Mouse (Mus musculus): ENCODE measurements at regions not wholly inside any gene's neighbourhood (a gene's known extent, or its start where the extent isn't known, plus 50 kb on each side); places are given as distances from the start of the nearest gene placed in this dataset.

DNA sequence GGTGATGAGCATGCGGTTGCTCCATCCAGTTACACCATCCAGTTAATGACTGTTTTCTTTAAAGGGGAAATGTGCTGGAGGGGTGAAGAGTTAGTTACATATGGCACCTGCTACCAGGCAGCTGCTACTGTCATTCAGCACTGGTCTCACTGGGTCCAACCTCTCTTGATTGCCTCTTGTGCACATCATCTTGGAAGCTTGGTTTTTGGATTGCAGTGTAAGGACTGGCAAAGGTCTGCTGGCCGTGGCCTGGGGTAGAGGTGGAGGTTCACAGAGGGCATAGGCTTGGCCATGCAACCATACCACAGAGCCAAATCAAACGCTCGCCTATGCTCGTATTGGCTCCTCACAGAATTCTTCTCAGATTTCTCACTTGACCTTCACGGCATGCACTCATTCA, 75.1 kb upstream of the Serp2 start:
- H3K27me3 ChIP-seq (ENCODE audit: control insufficient read depth, insufficient read depth, low read length), result no peaks in the 10 kb centered on the region
- H3K36me3 ChIP-seq (ENCODE audit: control insufficient read depth, insufficient read depth, low read length), result no peaks in the 10 kb centered on the region
- no peak overlapping the region for H3K27ac ChIP-seq (ENCODE audit: low read depth, low read length)
- H3K4me2 ChIP-seq, result no peak overlapping the region
- H3K9me3 ChIP-seq (replicated peaks; ENCODE audit: control insufficient read depth, low read length), result no peaks in the 10 kb centered on the region
- ATAC-seq (replicated peaks; ENCODE audit: insufficient number of reproducible peaks, low FRiP score, low TSS enrichment), result no peak
- H3K4me3 ChIP-seq (ENCODE audit: low read depth, low read length), result no peak overlapping the region
- 78% methylated on average over 6 of the region's 6 CpGs for WGBS (ENCODE audit: insufficient replicate concordance)
- no peak overlapping the region for H3K9ac ChIP-seq (ENCODE audit: low read depth, low read length)
- peaks cover 12% of the 10 kb centered on the region for H3K4me1 ChIP-seq (ENCODE audit: control insufficient read depth, insufficient read depth, low read length)

DNA sequence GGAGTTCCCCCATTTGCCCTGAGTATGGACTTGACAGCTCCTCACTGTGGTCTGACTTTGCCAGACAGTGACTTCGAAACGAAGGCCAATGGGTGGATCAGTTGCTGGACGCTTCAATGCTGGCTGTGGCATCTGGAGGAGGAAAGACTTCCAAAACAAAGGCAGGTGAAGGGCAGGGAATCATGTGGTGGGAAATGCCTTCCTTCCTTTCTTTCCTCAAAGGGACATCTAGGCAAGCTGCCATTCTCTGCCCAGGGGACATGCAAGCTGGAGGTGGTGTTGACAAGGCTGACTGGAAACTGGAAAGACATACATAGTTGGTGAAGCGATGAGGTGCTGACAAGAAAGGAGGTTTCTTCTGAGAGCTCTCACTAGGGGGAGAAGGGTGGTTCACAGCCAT, 74.5 kb upstream of the Serp2 start:
- Histone ChIP-seq H3K4me1 (ENCODE audit: control insufficient read depth, insufficient read depth, low read length) (peaks cover 13% of the 10 kb centered on the region), H3K36me3 (ENCODE audit: control insufficient read depth, insufficient read depth, low read length) (no peaks in the 10 kb centered on the region), H3K27ac (ENCODE audit: low read depth, low read length) (no peak overlapping the region), H3K4me3 (ENCODE audit: low read depth, low read length) (no peak overlapping the region), H3K9ac (ENCODE audit: low read depth, low read length) (no peak overlapping the region), H3K9me3 (replicated peaks; ENCODE audit: control insufficient read depth, low read length) (no peaks in the 10 kb centered on the region), H3K4me2 (no peak overlapping the region), H3K27me3 (ENCODE audit: control insufficient read depth, insufficient read depth, low read length) (no peaks in the 10 kb centered on the region)
- ATAC-seq (replicated peaks; ENCODE audit: insufficient number of reproducible peaks, low FRiP score, low TSS enrichment), result no peak
- 54% methylated on average over 4 of the region's 4 CpGs for WGBS (ENCODE audit: insufficient replicate concordance)

DNA sequence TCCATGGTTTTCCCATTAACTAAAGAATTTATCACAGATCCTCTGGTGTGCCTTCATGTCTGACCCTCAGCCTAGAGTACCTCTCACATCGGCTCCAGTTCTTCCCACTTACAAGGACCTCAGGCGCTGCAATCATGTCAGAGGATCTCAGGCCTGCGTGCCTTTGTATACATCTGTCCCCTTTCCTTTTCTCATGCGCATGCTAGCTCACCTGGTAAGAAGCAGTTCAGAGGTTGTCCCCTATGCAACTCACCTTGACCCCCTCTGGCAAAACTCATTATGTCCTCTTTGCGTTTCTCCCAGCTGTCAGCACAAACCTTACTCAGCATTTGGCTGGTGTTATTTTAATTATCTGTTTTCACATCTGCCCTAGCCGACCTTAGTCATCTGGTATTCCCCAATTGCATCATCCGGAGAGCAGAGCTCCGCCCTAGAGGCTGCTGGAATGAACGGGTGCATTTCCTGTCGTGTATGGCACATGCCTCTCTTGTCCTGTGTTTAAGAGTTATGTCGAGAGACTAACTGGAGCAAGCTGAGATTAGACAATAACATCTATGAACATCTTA, 73.3 kb upstream of the Serp2 start:
- H3K36me3 ChIP-seq (ENCODE audit: control insufficient read depth, insufficient read depth, low read length), result no peaks in the 10 kb centered on the region
- WGBS (ENCODE audit: insufficient replicate concordance), result 80% methylated on average over 11 of the region's 11 CpGs
- no peak overlapping the region for H3K9ac ChIP-seq (ENCODE audit: low read depth, low read length)
- H3K9me3 ChIP-seq (replicated peaks; ENCODE audit: control insufficient read depth, low read length), result no peaks in the 10 kb centered on the region
- no peak overlapping the region for H3K4me3 ChIP-seq (ENCODE audit: low read depth, low read length)
- no peak overlapping the region for H3K4me2 ChIP-seq
- no peak overlapping the region for H3K27ac ChIP-seq (ENCODE audit: low read depth, low read length)
- H3K27me3 ChIP-seq (ENCODE audit: control insufficient read depth, insufficient read depth, low read length), result no peaks in the 10 kb centered on the region
- peaks cover 25% of the 10 kb centered on the region for H3K4me1 ChIP-seq (ENCODE audit: control insufficient read depth, insufficient read depth, low read length)
- no peak for ATAC-seq (replicated peaks; ENCODE audit: insufficient number of reproducible peaks, low FRiP score, low TSS enrichment)

DNA sequence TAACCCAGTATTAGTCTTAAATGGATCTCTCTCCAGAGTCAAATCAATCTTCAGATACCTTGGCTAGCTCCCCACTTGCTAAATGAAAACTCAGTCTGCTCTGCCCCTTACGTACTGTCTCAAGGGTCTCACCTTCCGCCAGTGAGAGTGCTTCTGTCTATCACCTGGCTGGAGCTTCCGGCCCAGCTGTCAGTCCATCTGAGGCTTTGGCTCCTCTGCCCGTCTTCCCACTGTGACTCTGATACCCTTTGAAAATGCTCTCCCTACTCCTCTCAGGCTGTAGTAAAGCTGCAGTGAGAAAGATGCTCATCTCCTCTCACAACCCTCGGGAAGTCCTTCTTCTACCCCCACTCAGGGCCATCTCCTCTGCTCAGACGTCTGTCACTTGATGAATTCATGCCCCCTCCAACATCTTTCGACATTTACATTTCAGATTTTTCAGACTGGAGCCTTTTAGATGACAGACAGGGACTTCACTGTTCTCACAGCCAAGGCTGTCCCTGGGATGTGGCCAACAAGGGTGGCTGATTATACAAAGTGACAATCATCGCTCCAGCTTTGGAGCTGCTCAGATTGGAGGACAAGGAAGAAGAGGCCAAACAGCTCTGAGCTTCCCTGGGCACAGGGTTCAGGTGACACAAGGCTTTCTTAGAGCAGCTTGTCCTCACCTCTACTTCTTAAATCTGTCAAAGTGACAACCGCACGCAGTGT, 71.6 kb upstream of the Serp2 start:
- Histone ChIP-seq H3K9me3 (replicated peaks; ENCODE audit: control insufficient read depth, low read length) (no peaks in the 10 kb centered on the region), H3K4me1 (ENCODE audit: control insufficient read depth, insufficient read depth, low read length) (peaks cover 40% of the 10 kb centered on the region), H3K4me2 (no peak overlapping the region), H3K36me3 (ENCODE audit: control insufficient read depth, insufficient read depth, low read length) (no peaks in the 10 kb centered on the region), H3K9ac (ENCODE audit: low read depth, low read length) (no peak overlapping the region), H3K4me3 (ENCODE audit: low read depth, low read length) (no peak overlapping the region), H3K27ac (ENCODE audit: low read depth, low read length) (no peak overlapping the region), H3K27me3 (ENCODE audit: control insufficient read depth, insufficient read depth, low read length) (no peaks in the 10 kb centered on the region)
- 69% methylated on average over 10 of the region's 10 CpGs for WGBS (ENCODE audit: insufficient replicate concordance)
- ATAC-seq (replicated peaks; ENCODE audit: insufficient number of reproducible peaks, low FRiP score, low TSS enrichment), result no peak

DNA sequence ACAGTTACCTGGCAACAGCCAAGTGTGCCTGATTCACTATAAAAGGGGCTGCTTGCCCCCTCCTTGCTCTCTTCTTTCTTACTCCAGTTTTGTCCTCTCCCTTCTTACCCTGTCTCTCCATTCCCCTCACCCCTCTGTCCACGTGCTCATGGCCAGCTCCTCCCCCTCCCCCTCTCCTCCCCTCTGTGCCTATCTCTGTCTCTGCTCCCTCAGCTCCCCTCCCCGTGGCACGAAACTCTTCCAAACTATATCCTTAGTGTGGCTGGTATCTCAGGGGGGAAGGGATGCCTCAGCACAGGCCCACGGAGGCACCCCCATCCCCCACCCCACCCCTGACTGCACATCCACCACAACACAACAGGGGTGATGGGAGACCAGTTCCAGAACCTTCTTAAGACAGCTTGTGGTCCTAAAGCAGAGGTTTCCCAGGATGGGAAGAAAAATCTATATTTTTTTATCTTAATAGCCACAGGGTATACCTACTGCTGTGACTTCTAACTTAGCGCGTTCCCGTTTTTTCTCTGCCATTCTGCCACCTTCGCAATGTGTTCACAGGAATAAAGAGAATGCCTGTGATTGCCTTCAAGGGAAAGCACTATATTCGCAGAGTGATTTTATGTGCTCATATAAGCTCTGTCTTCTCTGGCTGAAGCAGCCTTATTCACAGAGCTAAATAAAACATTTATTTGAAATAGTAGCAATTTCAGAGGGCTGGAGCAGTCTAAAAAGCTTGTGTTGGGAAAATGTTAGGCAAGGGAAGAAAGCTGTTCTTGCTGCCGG, 69.1 kb upstream of the Serp2 start:
- no peaks in the 10 kb centered on the region for H3K36me3 ChIP-seq (ENCODE audit: control insufficient read depth, insufficient read depth, low read length)
- no peaks in the 10 kb centered on the region for H3K9me3 ChIP-seq (replicated peaks; ENCODE audit: control insufficient read depth, low read length)
- peaks cover 42% of the 10 kb centered on the region for H3K4me1 ChIP-seq (ENCODE audit: control insufficient read depth, insufficient read depth, low read length)
- peak overlapping the region; percentile 9; the same call in 1 of the 2 replicates for H3K4me2 ChIP-seq
- 54% methylated on average over 10 of the region's 10 CpGs for WGBS (ENCODE audit: insufficient replicate concordance)
- H3K9ac ChIP-seq (ENCODE audit: low read depth, low read length), result no peak overlapping the region
- peak overlapping the region; percentile 71; the same call in 1 of the 2 replicates for H3K27ac ChIP-seq (ENCODE audit: low read depth, low read length)
- no peak overlapping the region for H3K4me3 ChIP-seq (ENCODE audit: low read depth, low read length)
- ATAC-seq (replicated peaks; ENCODE audit: insufficient number of reproducible peaks, low FRiP score, low TSS enrichment), result peak; percentile 37; the same call in 1 of the 2 replicates
- H3K27me3 ChIP-seq (ENCODE audit: control insufficient read depth, insufficient read depth, low read length), result no peaks in the 10 kb centered on the region

DNA sequence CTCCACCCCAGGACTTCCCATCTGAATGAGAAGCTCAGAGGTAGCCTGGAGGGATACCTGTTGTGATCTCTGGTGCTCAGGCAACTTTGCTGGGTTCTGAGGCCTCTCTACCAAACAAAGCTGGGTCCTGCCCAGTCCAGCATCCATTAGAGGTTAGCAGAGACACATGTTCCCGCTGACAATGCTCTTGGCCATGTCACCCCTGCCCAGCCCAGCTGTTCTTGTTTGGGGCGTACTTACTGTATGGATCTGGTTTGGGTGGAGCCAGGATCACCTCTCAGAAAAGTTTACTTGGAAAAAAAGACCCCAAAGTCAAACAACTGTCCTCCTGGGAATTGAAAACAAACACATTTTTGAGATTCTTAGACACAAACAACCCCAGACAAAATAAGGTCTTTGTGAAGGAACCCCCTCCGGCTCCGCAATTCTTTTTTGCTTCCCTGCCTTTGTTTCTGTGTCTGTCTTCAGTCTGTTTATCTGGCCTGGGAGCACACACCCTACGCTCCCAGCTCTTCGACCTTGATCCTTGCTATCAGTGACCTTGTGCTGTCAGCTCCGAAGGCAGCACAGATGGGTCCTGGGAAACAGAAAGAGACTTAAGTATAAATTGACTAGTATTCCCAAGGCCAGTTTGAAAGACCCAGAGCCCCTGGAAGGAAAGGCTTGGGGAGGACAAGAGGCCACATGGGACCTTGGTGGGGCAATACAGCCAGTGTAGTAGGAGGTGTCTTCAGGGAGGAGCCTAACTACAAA, 68.1 kb upstream of the Serp2 start:
- peaks cover 41% of the 10 kb centered on the region for H3K4me1 ChIP-seq (ENCODE audit: control insufficient read depth, insufficient read depth, low read length)
- H3K9me3 ChIP-seq (replicated peaks; ENCODE audit: control insufficient read depth, low read length), result no peaks in the 10 kb centered on the region
- ATAC-seq (replicated peaks; ENCODE audit: insufficient number of reproducible peaks, low FRiP score, low TSS enrichment), result peak; percentile 62
- H3K4me3 ChIP-seq (ENCODE audit: low read depth, low read length), result no peak overlapping the region
- peak overlapping the region; percentile 41 for H3K4me2 ChIP-seq
- peak overlapping the region; percentile 59; the same call in 1 of the 2 replicates for H3K9ac ChIP-seq (ENCODE audit: low read depth, low read length)
- 29% methylated on average over 7 of the region's 7 CpGs for WGBS (ENCODE audit: insufficient replicate concordance)
- H3K27me3 ChIP-seq (ENCODE audit: control insufficient read depth, insufficient read depth, low read length), result no peaks in the 10 kb centered on the region
- peak overlapping the region; percentile 71 for H3K27ac ChIP-seq (ENCODE audit: low read depth, low read length)
- H3K36me3 ChIP-seq (ENCODE audit: control insufficient read depth, insufficient read depth, low read length), result no peaks in the 10 kb centered on the region

DNA sequence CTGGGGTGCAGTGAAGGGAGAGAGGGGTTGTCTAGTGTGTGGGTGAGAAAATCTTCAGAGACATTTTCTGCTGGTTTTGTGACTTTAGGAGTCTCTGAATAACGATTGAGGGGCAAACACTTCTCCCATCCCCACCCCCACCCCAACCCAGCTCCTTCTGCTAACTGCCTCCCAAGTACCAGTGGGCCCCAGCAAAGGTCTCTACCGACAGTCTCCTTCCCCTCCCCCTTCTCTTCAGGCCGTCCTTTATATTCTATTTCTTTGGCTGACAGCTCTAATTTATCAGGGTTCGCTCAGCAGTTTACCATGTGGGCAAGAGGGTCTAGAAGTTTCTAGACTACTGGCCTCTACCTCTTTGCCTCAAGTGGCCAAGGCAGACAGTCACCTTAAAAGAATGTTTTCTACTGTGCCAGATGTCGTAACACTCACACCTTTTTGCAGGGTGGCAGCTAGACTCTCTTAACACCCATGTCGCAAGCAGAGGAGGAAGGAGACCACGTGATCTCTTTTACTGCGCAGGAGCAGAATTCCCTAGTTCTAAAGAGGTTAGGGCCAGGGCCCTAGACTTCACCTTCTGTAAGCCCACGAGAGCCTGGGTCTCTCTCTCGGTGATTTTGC, 66.8 kb upstream of the Serp2 start:
- H3K4me2 ChIP-seq, result peak overlapping the region; percentile 49
- H3K9me3 ChIP-seq (replicated peaks; ENCODE audit: control insufficient read depth, low read length), result no peaks in the 10 kb centered on the region
- H3K4me3 ChIP-seq (ENCODE audit: low read depth, low read length), result no peak overlapping the region
- peak overlapping the region; percentile 64 for H3K9ac ChIP-seq (ENCODE audit: low read depth, low read length)
- H3K27me3 ChIP-seq (ENCODE audit: control insufficient read depth, insufficient read depth, low read length), result no peaks in the 10 kb centered on the region
- no peak for ATAC-seq (replicated peaks; ENCODE audit: insufficient number of reproducible peaks, low FRiP score, low TSS enrichment)
- H3K4me1 ChIP-seq (ENCODE audit: control insufficient read depth, insufficient read depth, low read length), result peaks cover 41% of the 10 kb centered on the region
- no peaks in the 10 kb centered on the region for H3K36me3 ChIP-seq (ENCODE audit: control insufficient read depth, insufficient read depth, low read length)
- peak overlapping the region; percentile 83; the same call in 1 of the 2 replicates for H3K27ac ChIP-seq (ENCODE audit: low read depth, low read length)
- 21% methylated on average over 10 of the region's 10 CpGs for WGBS (ENCODE audit: insufficient replicate concordance)
